Mouse (Mus musculus) liver, embryonic 11.5 days (tissue): ENCODE measurements at regions not wholly inside any gene's neighbourhood (a gene's known extent, or its start where the extent isn't known, plus 50 kb on each side); places are given as distances from the start of the nearest gene placed in this dataset.

Experiments
- ATAC-seq: fragments of 200-750 bp; cut with Nextera tagmentation; replicated peaks from 2 replicates; pipeline ENCODE4 v1.8.0; 2017; ENCODE audit warnings: moderate number of reproducible peaks, mild to moderate bottlenecking, moderate TSS enrichment, moderate library complexity; ENCODE audit not compliant: low FRiP score
- DNase-seq: peaks from one replicate; pipeline ENCODE4 v3.0.0-alpha.2; 2017; ENCODE audit warnings: low spot score
- H3K27ac ChIP-seq: fragments of 300-500 bp; sonication (generic); 2 replicates; pipeline ENCODE4 v1.5.1; 2014; ENCODE audit warnings: mild to moderate bottlenecking, low read depth, low read length, control low read depth
- H3K27me3 ChIP-seq: fragments of 300-500 bp; sonication (generic); replicated peaks from 2 replicates; pipeline ENCODE4 v1.6.1; 2014; ENCODE audit warnings: low read length, mixed read lengths; ENCODE audit not compliant: control insufficient read depth, insufficient read depth
- H3K36me3 ChIP-seq: fragments of 300-500 bp; sonication (generic); 2 replicates; pipeline ENCODE4 v1.6.1; 2014; ENCODE audit warnings: mild to moderate bottlenecking, low read length, moderate library complexity, mixed read lengths; ENCODE audit not compliant: control insufficient read depth, insufficient read depth
- H3K4me1 ChIP-seq: fragments of 300-500 bp; sonication (generic); replicated peaks from 2 replicates; pipeline ENCODE4 v1.6.1; 2014; ENCODE audit warnings: low read length, mixed read lengths; ENCODE audit not compliant: control insufficient read depth, insufficient read depth
- H3K4me2 ChIP-seq: fragments of 300-500 bp; sonication (generic); 2 replicates; pipeline ENCODE4 v1.6.1; 2014; ENCODE audit warnings: mild to moderate bottlenecking, control low read depth, moderate library complexity
- H3K4me3 ChIP-seq: fragments of 300-500 bp; sonication (generic); 2 replicates; pipeline ENCODE4 v1.5.1; 2014; ENCODE audit warnings: low read depth, low read length, control low read depth
- H3K9ac ChIP-seq: fragments of 300-500 bp; sonication (generic); 2 replicates; pipeline ENCODE4 v1.6.1; 2014; ENCODE audit warnings: low read depth, low read length, control low read depth
- H3K9me3 ChIP-seq: fragments of 300-500 bp; sonication (generic); 2 replicates; pipeline ENCODE4 v1.6.1; 2016; ENCODE audit warnings: low read length, inconsistent platforms, mixed read lengths; ENCODE audit not compliant: control insufficient read depth
- WGBS: fragments of 180-500 bp; shearing (Covaris S2); extraction: QIAGEN DNeasy Blood & Tissue Kit; methylation state at CpG from one replicate; pipeline ENCODE4 v1.1.7; 2014; 5-methylcytosine and 5-hydroxymethylcytosine counted together

DNA sequence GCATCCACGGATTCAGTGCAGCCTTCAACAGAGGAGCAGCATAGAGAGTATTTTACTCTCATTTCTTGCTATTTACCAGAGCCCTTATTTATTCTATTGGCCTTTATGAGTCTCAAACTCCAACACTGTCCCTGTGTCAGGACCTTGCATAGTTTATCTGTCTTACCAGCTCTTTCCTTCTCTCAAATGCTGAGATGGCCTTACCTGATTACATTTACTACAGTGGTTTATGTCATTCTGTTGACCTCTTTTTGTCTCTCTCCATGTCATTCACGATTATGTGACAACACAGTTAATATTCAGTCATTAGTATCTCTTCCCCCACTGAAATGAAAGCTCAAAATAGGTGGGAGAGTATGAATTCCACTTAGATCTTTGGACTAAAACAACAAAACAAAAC, 535.7 kb upstream of the Kif18a start:
- no peak overlapping the region for H3K9ac ChIP-seq
- H3K4me3 ChIP-seq, result no peak overlapping the region
- no peaks in the 10 kb centered on the region for H3K4me1 ChIP-seq
- no peak for ATAC-seq
- no peaks in the 10 kb centered on the region for H3K27me3 ChIP-seq
- no peaks in the 10 kb centered on the region for H3K9me3 ChIP-seq
- 72% methylated on average over 2 of the region's 2 CpGs for WGBS
- no peak overlapping the region for H3K27ac ChIP-seq
- no peaks in the 10 kb centered on the region for H3K36me3 ChIP-seq
- H3K4me2 ChIP-seq, result no peak overlapping the region
- DNase-seq, result no peak

GRCm38 (mm10) chr2:108753494-108754225, 526.9 kb upstream of the Kif18a start:
- H3K27ac ChIP-seq, result no peak overlapping the region
- H3K9me3 ChIP-seq, result no peaks in the 10 kb centered on the region
- no peaks in the 10 kb centered on the region for H3K36me3 ChIP-seq
- WGBS, result 59% methylated on average over 3 of the region's 3 CpGs
- H3K4me3 ChIP-seq, result no peak overlapping the region
- no peak for DNase-seq
- no peak overlapping the region for H3K9ac ChIP-seq
- no peak overlapping the region for H3K4me2 ChIP-seq
- H3K27me3 ChIP-seq, result no peaks in the 10 kb centered on the region
- H3K4me1 ChIP-seq, result no peaks in the 10 kb centered on the region
- ATAC-seq, result no peak

DNA sequence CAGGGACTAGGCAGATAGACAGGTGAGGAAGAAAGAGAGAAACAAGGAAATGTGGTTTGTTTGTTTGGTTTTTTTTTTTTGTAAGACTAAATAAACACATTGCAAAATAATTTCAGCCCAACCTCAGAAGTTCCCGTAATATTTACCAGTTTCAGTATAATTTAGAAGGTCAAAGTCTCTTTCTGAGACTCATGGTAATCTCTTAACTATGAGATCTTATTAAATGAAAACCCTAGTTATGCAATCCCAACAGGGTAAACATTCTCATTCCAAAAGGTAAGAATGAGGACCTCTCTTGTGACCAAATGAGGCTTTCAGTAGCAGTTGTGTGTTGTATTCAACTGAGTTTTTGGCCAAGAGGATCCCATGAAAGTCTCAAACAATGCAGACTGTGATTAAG, 524.7 kb upstream of the Kif18a start:
- no peaks in the 10 kb centered on the region for H3K9me3 ChIP-seq
- 84% methylated on average over 1 of the region's 1 CpGs for WGBS
- no peaks in the 10 kb centered on the region for H3K4me1 ChIP-seq
- DNase-seq, result no peak
- no peak overlapping the region for H3K9ac ChIP-seq
- H3K4me3 ChIP-seq, result no peak overlapping the region
- no peak overlapping the region for H3K4me2 ChIP-seq
- ATAC-seq, result no peak
- no peaks in the 10 kb centered on the region for H3K27me3 ChIP-seq
- H3K36me3 ChIP-seq, result no peaks in the 10 kb centered on the region
- H3K27ac ChIP-seq, result no peak overlapping the region

DNA sequence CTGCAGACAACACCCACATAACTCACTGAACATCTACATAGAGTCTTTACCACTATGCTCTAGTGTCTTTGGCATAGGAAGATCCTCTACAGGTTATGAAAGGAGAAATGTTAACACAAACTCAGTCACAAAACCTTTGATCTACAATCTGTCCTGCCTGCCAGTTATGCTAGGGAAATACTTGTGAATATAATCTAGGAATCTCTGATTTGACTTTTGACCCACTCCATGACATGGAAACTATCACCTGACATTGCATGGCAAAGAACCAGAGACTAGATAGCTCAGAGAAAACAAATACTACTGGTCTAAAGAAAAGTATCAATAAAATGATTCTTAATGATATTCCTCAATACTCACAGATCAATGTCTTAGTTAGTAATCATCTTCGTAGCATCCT, 524.3 kb upstream of the Kif18a start:
- Histone ChIP-seq H3K27me3 (no peaks in the 10 kb centered on the region), H3K4me1 (no peaks in the 10 kb centered on the region), H3K36me3 (no peaks in the 10 kb centered on the region), H3K4me3 (no peak overlapping the region), H3K9ac (no peak overlapping the region), H3K9me3 (no peaks in the 10 kb centered on the region), H3K4me2 (no peak overlapping the region), H3K27ac (no peak overlapping the region)
- 81% methylated on average over 1 of the region's 1 CpGs for WGBS
- ATAC-seq, result no peak
- no peak for DNase-seq

DNA sequence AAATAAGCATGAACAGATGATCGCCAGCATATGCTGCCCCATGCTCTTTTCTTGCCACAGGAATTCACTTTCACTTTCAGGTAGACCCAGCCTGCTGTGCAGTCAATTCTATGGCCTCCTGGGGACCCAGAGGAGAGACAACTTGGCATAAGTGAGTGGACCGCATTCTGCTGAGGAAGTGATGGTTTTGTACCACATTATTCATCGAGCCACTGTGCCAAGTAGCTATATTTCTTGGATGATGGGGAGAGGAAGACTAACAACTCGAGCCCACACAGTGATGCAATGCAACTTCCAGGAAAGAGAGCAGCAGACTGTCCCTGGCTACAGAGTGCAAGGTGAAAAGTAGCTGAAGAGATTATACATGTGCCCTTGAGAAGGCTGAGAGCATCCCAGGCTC, 515.8 kb upstream of the Kif18a start:
- ATAC-seq, result no peak
- no peaks in the 10 kb centered on the region for H3K36me3 ChIP-seq
- no peak overlapping the region for H3K9ac ChIP-seq
- no peaks in the 10 kb centered on the region for H3K4me1 ChIP-seq
- H3K9me3 ChIP-seq, result no peaks in the 10 kb centered on the region
- no peak overlapping the region for H3K4me3 ChIP-seq
- H3K27me3 ChIP-seq, result no peaks in the 10 kb centered on the region
- DNase-seq, result no peak
- H3K27ac ChIP-seq, result no peak overlapping the region
- H3K4me2 ChIP-seq, result no peak overlapping the region
- WGBS, result 76% methylated on average over 4 of the region's 4 CpGs

DNA sequence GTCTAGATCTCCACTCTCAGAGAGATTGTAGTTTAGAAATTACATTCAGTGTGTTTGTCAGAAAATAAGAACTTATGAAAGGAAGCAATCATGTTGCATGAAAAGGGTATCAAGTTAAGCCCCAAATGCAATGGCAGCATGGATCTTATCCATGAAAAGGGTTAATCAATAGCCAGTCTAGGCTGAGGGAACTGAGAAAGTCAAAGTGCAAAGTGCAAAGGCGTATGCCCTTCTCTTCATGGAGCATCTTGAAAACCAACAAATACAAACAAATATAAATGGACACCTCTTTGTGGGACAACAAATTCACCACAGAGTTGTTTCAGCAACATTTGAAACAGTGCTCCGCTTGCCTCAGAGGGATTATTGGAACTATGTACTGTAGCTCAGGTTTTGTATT, 514.1 kb upstream of the Kif18a start:
- ATAC-seq (no peak), DNase-seq (no peak)
- H3K36me3 ChIP-seq, result no peaks in the 10 kb centered on the region
- no peak overlapping the region for H3K4me2 ChIP-seq
- H3K4me1 ChIP-seq, result no peaks in the 10 kb centered on the region
- no peaks in the 10 kb centered on the region for H3K9me3 ChIP-seq
- no peak overlapping the region for H3K9ac ChIP-seq
- H3K27ac ChIP-seq, result no peak overlapping the region
- H3K4me3 ChIP-seq, result no peak overlapping the region
- 74% methylated on average over 2 of the region's 2 CpGs for WGBS
- no peaks in the 10 kb centered on the region for H3K27me3 ChIP-seq

DNA sequence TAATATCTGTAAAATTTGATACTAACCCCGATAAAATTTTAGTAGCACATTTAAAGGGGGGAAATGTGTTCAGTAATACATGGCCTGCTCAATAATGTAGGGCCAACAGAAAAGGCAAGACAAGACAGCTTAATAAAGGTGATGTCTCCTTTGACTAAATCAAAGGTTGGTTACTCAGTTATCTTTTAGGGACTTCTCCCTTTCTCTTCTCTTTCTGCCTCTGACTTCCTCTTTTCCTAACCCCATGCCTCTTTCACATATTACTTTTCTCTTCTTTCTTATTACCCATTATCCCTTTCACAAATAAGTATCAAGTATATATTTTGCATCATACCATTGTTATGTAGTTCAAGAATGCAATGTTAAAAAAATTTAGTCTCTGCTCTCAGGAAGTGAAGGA, 510.2 kb upstream of the Kif18a start:
- Histone ChIP-seq H3K27me3 (no peaks in the 10 kb centered on the region), H3K27ac (no peak overlapping the region), H3K9ac (no peak overlapping the region), H3K4me3 (no peak overlapping the region), H3K4me2 (no peak overlapping the region), H3K4me1 (no peaks in the 10 kb centered on the region), H3K36me3 (no peaks in the 10 kb centered on the region), H3K9me3 (no peaks in the 10 kb centered on the region)
- WGBS, result 77% methylated on average over 1 of the region's 1 CpGs
- ATAC-seq (no peak), DNase-seq (no peak)

GRCm38 (mm10) chr2:108783457-108783856, 497.1 kb upstream of the Kif18a start:
- ATAC-seq, result no peak
- H3K4me2 ChIP-seq, result no peak overlapping the region

GRCm38 (mm10) chr2:108785161-108785957, 495.2 kb upstream of the Kif18a start:
- ATAC-seq, result no peak
- H3K9ac ChIP-seq, result no peak overlapping the region
- no peaks in the 10 kb centered on the region for H3K36me3 ChIP-seq
- H3K27me3 ChIP-seq, result no peaks in the 10 kb centered on the region
- H3K4me3 ChIP-seq, result no peak overlapping the region
- H3K9me3 ChIP-seq, result no peaks in the 10 kb centered on the region
- 77% methylated on average over 19 of the region's 19 CpGs for WGBS
- no peak for DNase-seq
- no peaks in the 10 kb centered on the region for H3K4me1 ChIP-seq
- no peak overlapping the region for H3K4me2 ChIP-seq
- no peak overlapping the region for H3K27ac ChIP-seq

More at GRCm38 (mm10) chr2:108783457-108783856, 497.1 kb upstream of the Kif18a start:
- Histone ChIP-seq H3K27ac (no peak overlapping the region), H3K36me3 (no peaks in the 10 kb centered on the region), H3K27me3 (no peaks in the 10 kb centered on the region), H3K4me1 (no peaks in the 10 kb centered on the region), H3K9me3 (no peaks in the 10 kb centered on the region), H3K9ac (no peak overlapping the region), H3K4me3 (no peak overlapping the region)
- no peak for DNase-seq
